Mouse (Mus musculus) B cell, adult 67 days (primary cell): Measurements from ENCODE around the gene Slc9a2. TPM values are rescaled to one million over a fixed set of nuclear protein-coding genes. Genes with fewer than 3 reads are reported as not detected.

ENCODE experiments used
- total RNA-seq, 2 experiments: library from RNA; stranded (reverse); gene quantifications; 4 replicates each; pipeline ENCODE4 v1.2.4; 2023

Gene Slc9a2
- total RNA-seq = under 1 TPM in 1 of 2 experiments, not detected in 1; 0.12 TPM

GRCm38 (mm10) chr1:40680067-40680867 is at the start of gene Slc9a2:
TSS of gene Slc9a2 (plus strand) at chr1:40680574.

DNA sequence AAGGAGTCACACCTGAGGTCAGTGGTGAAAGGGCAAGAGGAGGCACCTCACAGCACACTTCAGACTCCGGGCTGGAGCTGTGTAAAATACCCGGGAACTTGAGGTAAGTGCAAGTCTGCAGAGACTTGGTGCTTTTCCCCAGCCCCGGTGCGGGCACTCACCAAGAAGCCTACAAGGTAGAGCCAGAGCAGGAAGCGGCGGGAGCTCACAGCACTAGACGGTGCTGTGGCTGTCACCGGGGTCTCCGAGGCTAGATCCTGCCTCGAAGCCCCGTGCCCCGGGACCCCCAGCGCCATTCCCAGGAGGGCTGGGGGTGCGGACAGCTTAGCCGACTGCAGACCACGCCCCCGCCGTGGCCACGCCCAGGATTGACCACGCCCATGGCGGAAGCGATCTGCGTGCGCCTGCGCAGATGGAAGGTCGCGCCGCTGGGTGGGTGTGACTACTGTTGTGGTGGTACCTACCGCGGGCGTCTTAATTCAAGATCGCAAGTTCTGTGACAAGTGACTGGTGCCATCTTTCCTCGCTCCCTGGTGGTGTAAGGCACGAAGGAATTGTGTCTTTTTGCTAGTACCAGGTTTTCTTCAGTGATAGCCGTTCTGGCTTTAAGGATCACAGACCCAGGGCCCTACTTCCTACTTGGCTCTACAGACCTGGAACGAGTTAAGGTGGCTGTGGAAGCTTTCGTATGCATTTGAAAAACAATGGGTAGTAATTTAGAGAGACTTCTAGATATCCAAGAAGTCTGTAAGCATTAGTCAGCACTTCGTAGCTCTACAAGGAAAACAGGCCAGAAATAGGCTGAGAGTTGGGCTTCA is 110.2 kb downstream of the Slc9a2 start, which contains the start of gene Mfsd9:
Gene Mfsd9 (minus strand): TSS at position 364 of the 818 bp plus-strand sequence.

GRCm38 (mm10) chr1:40805351-40805750 is 125.0 kb downstream of the Slc9a2 start, which contains the start of gene Tmem182:
TSS of gene Tmem182 (plus strand) at chr1:40805601.

Other genes with a start within 250 kb of the Slc9a2 start
- 1 to 10 TPM; 1.8 to 1.9 TPM for gene Il18r1, start 215.0 kb upstream of the Slc9a2 start, total RNA-seq
- gene Il18rap, start 165.2 kb upstream of the Slc9a2 start, total RNA-seq = under 1 TPM; 0.12 to 0.93 TPM
- gene Slc9a4, start 100.5 kb upstream of the Slc9a2 start, total RNA-seq = not detected
- 1 to 10 TPM in 1 of 2 experiments, under 1 TPM in 1; 0.86 to 1.7 TPM for gene Mfsd9, start 110.1 kb downstream of the Slc9a2 start, total RNA-seq
- not detected for gene Tmem182, start 125.0 kb downstream of the Slc9a2 start, total RNA-seq